In genomic region chr16:58612969-58613368, GRCm38 (mm10) we compare ENCODE assay signal across 21 mouse cellular contexts. TPM values are rescaled to one million over a fixed set of nuclear protein-coding genes. Genes with fewer than 3 reads are reported as not detected.
"Had no signal": no experiment of that assay in that cellular context is flagged by ENCODE, and none has a peak within 500 bp of the region (broad histone marks: within the 10 kb centered on the region; RNA-seq: fewer than 3 reads in every experiment).

No protein-coding gene starts in this region.

- H3K9ac ChIP-seq: limb, embryonic 12.5 days; liver, embryonic 13.5 days; liver, postnatal 0 days; lung, embryonic 15.5 days; neural tube, embryonic 13.5 days had no signal

- H3K4me3 ChIP-seq: layer of hippocampus, adult 2 months; limb, embryonic 12.5 days; liver, embryonic 13.5 days; lung, embryonic 15.5 days; megakaryocyte, embryonic 14.5 days; neural tube, embryonic 13.5 days had no signal

- DNase-seq: kidney, adult 8-10 months; kidney, postnatal 25 days; liver; liver, embryonic 13.5 days; liver, postnatal 0 days; right cerebral cortex, adult 18-20 months; right cerebral cortex, postnatal 25 days; thymus, postnatal 14 days had no signal

- H3K36me3 ChIP-seq: limb, embryonic 12.5 days; liver, embryonic 13.5 days; lung, embryonic 15.5 days; neural tube, embryonic 13.5 days had no signal

- H3K4me2 ChIP-seq: limb, embryonic 12.5 days; liver, embryonic 13.5 days; lung, embryonic 15.5 days; midbrain, embryonic 11.5 days; neural tube, embryonic 13.5 days had no signal

- H3K27ac ChIP-seq: layer of hippocampus, adult 2 months; limb, embryonic 12.5 days; liver, embryonic 13.5 days; lung, embryonic 15.5 days; neural tube, embryonic 13.5 days; stomach, postnatal 0 days had no signal

- ATAC-seq: liver, postnatal 0 days; midbrain, embryonic 16.5 days had no signal

- H3K27me3 ChIP-seq: limb, embryonic 12.5 days; liver, embryonic 13.5 days; lung, embryonic 15.5 days; megakaryocyte, embryonic 14.5 days; neural tube, embryonic 13.5 days had no signal

- H3K9me3 ChIP-seq: limb, embryonic 12.5 days; liver, embryonic 13.5 days; lung, embryonic 15.5 days; megakaryocyte, embryonic 14.5 days; neural tube, embryonic 13.5 days had no signal

- H3K4me1 ChIP-seq: lung, embryonic 15.5 days; neural tube, embryonic 13.5 days had no signal

RNA-seq across cellular contexts. Expression of gene Gm813, which starts 3.8 kb away (rescaled TPM):
- total RNA-seq: layer of hippocampus, adult 2 months; layer of hippocampus, postnatal 10 days; left cerebral cortex, postnatal 36 days had no signal
- polyA plus RNA-seq: kidney, embryonic 16.5 days; limb, embryonic 12.5 days; liver, embryonic 13.5 days; liver, postnatal 0 days; lung, embryonic 15.5 days; midbrain, embryonic 11.5 days; midbrain, embryonic 16.5 days; neural tube, embryonic 13.5 days; small intestine, adult 2 months; stomach, postnatal 0 days; urinary bladder, adult 2 months had no signal

RNA-seq across cellular contexts. Expression of gene E330017A01Rik, which starts 25.6 kb away (rescaled TPM):
- total RNA-seq: layer of hippocampus, adult 2 months; layer of hippocampus, postnatal 10 days; left cerebral cortex, postnatal 36 days had no signal
- polyA plus RNA-seq: kidney, embryonic 16.5 days; limb, embryonic 12.5 days; liver, embryonic 13.5 days; liver, postnatal 0 days; lung, embryonic 15.5 days; midbrain, embryonic 11.5 days; midbrain, embryonic 16.5 days; small intestine, adult 2 months; stomach, postnatal 0 days; urinary bladder, adult 2 months had no signal
